ENCODE assay signal across 7 mouse cellular contexts in the genomic region with DNA sequence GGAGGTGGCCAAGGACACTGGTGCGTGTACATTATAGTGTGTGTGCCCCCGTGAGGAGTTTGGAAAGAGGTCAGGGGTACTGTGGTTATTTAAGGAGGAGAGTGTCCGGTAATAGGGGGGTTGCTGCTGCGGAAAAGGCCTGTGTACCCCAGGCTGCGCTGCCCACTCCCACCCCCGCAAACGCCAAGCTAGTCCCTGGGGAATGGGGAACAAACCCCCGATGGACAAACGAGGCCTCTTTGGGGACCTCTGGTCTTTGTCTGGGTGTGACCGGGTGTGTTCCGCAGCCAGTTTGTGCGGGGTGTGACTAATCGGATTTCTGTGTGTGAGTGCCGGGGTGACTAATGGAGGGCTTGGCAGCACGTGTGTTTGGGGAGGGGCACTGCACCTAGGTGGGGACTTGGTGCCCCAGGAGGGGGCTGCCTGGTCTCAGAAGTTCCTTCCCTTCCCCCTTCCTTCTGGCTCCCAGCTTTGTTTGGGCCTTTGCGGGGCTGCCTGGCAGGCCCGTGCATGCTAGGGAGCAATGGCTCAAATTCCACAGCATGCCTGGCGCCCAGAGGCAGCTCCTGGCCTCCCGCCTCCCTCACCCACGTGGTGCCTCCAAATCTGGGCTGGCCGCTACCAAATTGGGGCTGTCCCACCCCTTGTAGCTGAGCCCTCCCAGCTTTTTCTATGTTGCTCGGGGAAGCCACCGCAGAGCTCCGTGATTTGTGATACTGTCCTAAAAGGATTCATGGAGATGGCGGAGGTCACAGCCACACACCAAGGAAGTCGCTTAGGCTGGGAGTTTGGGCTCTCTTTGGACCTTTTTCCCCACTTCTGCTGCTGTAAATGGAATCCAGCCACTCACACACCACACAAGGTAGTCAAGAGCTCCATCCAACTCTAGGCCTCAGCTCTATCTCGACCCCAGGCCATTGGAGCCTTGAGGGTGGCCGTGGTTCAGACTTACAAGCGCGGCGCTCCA. TPM values are rescaled to one million over a fixed set of nuclear protein-coding genes. Genes with fewer than 3 reads are reported as not detected.
DNase-seq lines count a peak whose midpoint lies in the region; ATAC-seq lines count a peak whose summit lies in the region.

No protein-coding gene starts in this region.

- peak; percentile 66 for ATAC-seq in embryonic facial prominence, embryonic 12.5 days (ENCODE audit: insufficient number of reproducible peaks, insufficient read depth, low FRiP score, low TSS enrichment)
- peak; percentile 73 for ATAC-seq in limb, embryonic 11.5 days (ENCODE audit: insufficient number of reproducible peaks, low FRiP score, low TSS enrichment, low read depth)
- peak; percentile 59 for ATAC-seq in midbrain, embryonic 12.5 days (ENCODE audit: low FRiP score, low read depth)
- peak; percentile 73 for ATAC-seq in stomach, embryonic 14.5 days (ENCODE audit: insufficient number of reproducible peaks, insufficient read depth, low FRiP score, low read depth)

- no peaks in the 10 kb centered on the region for H3K36me3 ChIP-seq in embryonic facial prominence, embryonic 12.5 days
- H3K36me3 ChIP-seq in limb, embryonic 11.5 days (ENCODE audit: control insufficient read depth, insufficient read depth, low read length) = no peaks in the 10 kb centered on the region
- no peaks in the 10 kb centered on the region for H3K36me3 ChIP-seq in midbrain, embryonic 12.5 days
- no peaks in the 10 kb centered on the region for H3K36me3 ChIP-seq in stomach, embryonic 14.5 days (ENCODE audit: control insufficient read depth, insufficient read depth, low read length)

- peaks cover 34% of the 10 kb centered on the region for H3K4me1 ChIP-seq in embryonic facial prominence, embryonic 12.5 days
- peaks cover 19% of the 10 kb centered on the region for H3K4me1 ChIP-seq in limb, embryonic 11.5 days (ENCODE audit: control insufficient read depth, insufficient read depth, low read length)
- H3K4me1 ChIP-seq in midbrain, embryonic 12.5 days = peaks cover 36% of the 10 kb centered on the region
- H3K4me1 ChIP-seq in stomach, embryonic 14.5 days (ENCODE audit: control insufficient read depth, insufficient read depth, low read length) = peaks cover 18% of the 10 kb centered on the region

- DNase-seq in adrenal gland, postnatal 36 days = peak; percentile 94
- peak; percentile 99 for DNase-seq in heart, adult 11 months
- peak; percentile 94 for DNase-seq in kidney, adult 11 months
- DNase-seq in limb, embryonic 11.5 days (ENCODE audit: low spot score) = peak; percentile 94

- 4% methylated on average over 31 of the region's 31 CpGs for WGBS in embryonic facial prominence, embryonic 12.5 days
- WGBS in limb, embryonic 11.5 days = 4% methylated on average over 31 of the region's 31 CpGs
- 5% methylated on average over 31 of the region's 31 CpGs for WGBS in midbrain, embryonic 12.5 days
- WGBS in stomach, embryonic 14.5 days = 7% methylated on average over 31 of the region's 31 CpGs

- H3K27me3 ChIP-seq in embryonic facial prominence, embryonic 12.5 days = no peaks in the 10 kb centered on the region
- no peaks in the 10 kb centered on the region for H3K27me3 ChIP-seq in limb, embryonic 11.5 days (ENCODE audit: control insufficient read depth, insufficient read depth, low read length)
- H3K27me3 ChIP-seq in midbrain, embryonic 12.5 days = peaks cover 10% of the 10 kb centered on the region; the same call in 1 of the 2 replicates
- no peaks in the 10 kb centered on the region for H3K27me3 ChIP-seq in stomach, embryonic 14.5 days (ENCODE audit: control insufficient read depth, insufficient read depth, low read length)

- peak overlapping the region; percentile 100 for H3K9ac ChIP-seq in embryonic facial prominence, embryonic 12.5 days
- peak overlapping the region; percentile 99 for H3K9ac ChIP-seq in limb, embryonic 11.5 days (ENCODE audit: low read length)
- peak overlapping the region; percentile 99 for H3K9ac ChIP-seq in midbrain, embryonic 12.5 days (replicated peaks)
- peak overlapping the region; percentile 100 for H3K9ac ChIP-seq in stomach, embryonic 14.5 days (replicated peaks; ENCODE audit: low read depth, low read length)

- peak overlapping the region; percentile 97 for H3K4me3 ChIP-seq in embryonic facial prominence, embryonic 12.5 days
- H3K4me3 ChIP-seq in limb, embryonic 11.5 days (ENCODE audit: low read depth, low read length) = peak overlapping the region; percentile 93
- H3K4me3 ChIP-seq in midbrain, embryonic 12.5 days = peak overlapping the region; percentile 90
- peak overlapping the region; percentile 99 for H3K4me3 ChIP-seq in stomach, embryonic 14.5 days (ENCODE audit: low read depth, low read length)

- H3K4me2 ChIP-seq in embryonic facial prominence, embryonic 12.5 days (replicated peaks) = peak overlapping the region; percentile 87
- H3K4me2 ChIP-seq in limb, embryonic 11.5 days (ENCODE audit: low read depth, severe bottlenecking) = peak overlapping the region; percentile 71
- H3K4me2 ChIP-seq in midbrain, embryonic 12.5 days (replicated peaks) = peak overlapping the region; percentile 88
- H3K4me2 ChIP-seq in stomach, embryonic 14.5 days (replicated peaks; ENCODE audit: low read depth, low read length) = peak overlapping the region; percentile 68

- H3K9me3 ChIP-seq in embryonic facial prominence, embryonic 12.5 days = no peaks in the 10 kb centered on the region
- H3K9me3 ChIP-seq in limb, embryonic 11.5 days (ENCODE audit: control insufficient read depth, low read length) = no peaks in the 10 kb centered on the region
- H3K9me3 ChIP-seq in midbrain, embryonic 12.5 days = no peaks in the 10 kb centered on the region
- no peaks in the 10 kb centered on the region for H3K9me3 ChIP-seq in stomach, embryonic 14.5 days (ENCODE audit: control insufficient read depth, low read depth, low read length)

- H3K27ac ChIP-seq in embryonic facial prominence, embryonic 12.5 days = peak overlapping the region; percentile 100
- peak overlapping the region; percentile 100 for H3K27ac ChIP-seq in limb, embryonic 11.5 days (replicated peaks; ENCODE audit: low read depth, low read length)
- peak overlapping the region; percentile 100 for H3K27ac ChIP-seq in midbrain, embryonic 12.5 days (replicated peaks)
- H3K27ac ChIP-seq in stomach, embryonic 14.5 days (ENCODE audit: low read length) = peak overlapping the region; percentile 100

RNA-seq across cellular contexts. Expression of gene Tnrc18, which starts 5.9 kb away (rescaled TPM):
- total RNA-seq in adrenal gland, postnatal 36 days (2021) = 10 to 100 TPM; 79.8 to 81.9 TPM
- polyA plus RNA-seq in embryonic facial prominence, embryonic 12.5 days (2016; fragmentation: Nextera tagmentation; extraction: Ambion mirVana) = 61.0 and 65.5 TPM in 2 replicates
- polyA plus RNA-seq in limb, embryonic 11.5 days (2014; fragmentation: Nextera tagmentation; extraction: Ambion mirVana) = 42.2 and 43.3 TPM in 2 replicates
- 61.1 and 64.1 TPM in 2 replicates for polyA plus RNA-seq in midbrain, embryonic 12.5 days (2016; fragmentation: Nextera tagmentation; extraction: Ambion mirVana)
- polyA plus RNA-seq in stomach, embryonic 14.5 days (2014; fragmentation: Nextera tagmentation; extraction: Ambion mirVana) = 36.0 and 41.2 TPM in 2 replicates

Comparison
In these comparisons a context has a peak if more than half of its experiments do, and no peak if none do; other contexts are left out.
1. Peak in every context shown above with its lines: DNase-seq, ATAC-seq, H3K4me3 ChIP-seq and H3K27ac ChIP-seq.